Mouse (Mus musculus) cortical plate, adult 2 months (tissue): ENCODE measurements around the gene Nup160.

Experiments
- CTCF ChIP-seq: fragments of 200-500 bp; IDR thresholded peaks from 2 replicates; pipeline ENCODE4 v1.5.1; 2011; ENCODE audit warnings: mild to moderate bottlenecking, control low read depth, low read length; ENCODE audit not compliant: insufficient read depth; ENCODE audit errors: extremely low read depth
- POLR2A ChIP-seq: fragments of 200-500 bp; IDR thresholded peaks from 2 replicates; pipeline ENCODE4 v1.6.1; 2011; ENCODE audit warnings: mild to moderate bottlenecking, low read length, control low read depth; ENCODE audit not compliant: insufficient read depth; ENCODE audit errors: extremely low read depth

GRCm38 (mm10) chr2:90739921-90740320 is 62.9 kb downstream of the Nup160 start:
- no peak for TF ChIP-seq CTCF
- no peak for TF ChIP-seq POLR2A
